Mouse (Mus musculus): ENCODE data around the gene Pde8a. TPM values are rescaled to one million over a fixed set of nuclear protein-coding genes. Genes with fewer than 3 reads are reported as not detected.

The Pde8a gene
- polyA plus RNA-seq, 1 experiment from 2014 or later = 3.3 TPM

GRCm38 (mm10) chr7:81304100-81304499, 90.7 kb downstream of the Pde8a start:
- 86% methylated on average over 5 of the region's 5 CpGs for WGBS
- no peak overlapping the region for H3K4me3 ChIP-seq
- no peaks in the 10 kb centered on the region for H3K9me3 ChIP-seq (replicated peaks)
- peaks cover 9% of the 10 kb centered on the region for H3K4me1 ChIP-seq
- no peaks in the 10 kb centered on the region for H3K36me3 ChIP-seq
- H3K27me3 ChIP-seq (ENCODE audit: low read depth, poor library complexity, severe bottlenecking) = no peaks in the 10 kb centered on the region
- no peak overlapping the region for H3K27ac ChIP-seq
- DNase-seq (ENCODE audit: low spot score) = no peak

- no peaks in the 10 kb centered on the region for H3K27me3 ChIP-seq (ENCODE audit: low read depth, poor library complexity, severe bottlenecking)
Observed at GRCm38 (mm10) chr7:81304675-81305074, 91.3 kb downstream of the Pde8a start.

GRCm38 (mm10) chr7:81307735-81308134, 94.3 kb downstream of the Pde8a start:
- no peaks in the 10 kb centered on the region; the same call in 1 of the 2 replicates for H3K9me3 ChIP-seq (replicated peaks)
- WGBS = 82% methylated on average over 8 of the region's 8 CpGs
- no peaks in the 10 kb centered on the region for H3K27me3 ChIP-seq (ENCODE audit: low read depth, poor library complexity, severe bottlenecking)
- DNase-seq (ENCODE audit: low spot score) = no peak
- no peaks in the 10 kb centered on the region for H3K36me3 ChIP-seq
- no peak overlapping the region for H3K4me3 ChIP-seq
- H3K27ac ChIP-seq = no peak overlapping the region
- H3K4me1 ChIP-seq = no peaks in the 10 kb centered on the region

More at GRCm38 (mm10) chr7:81304675-81305074, 91.3 kb downstream of the Pde8a start:
- peaks cover 9% of the 10 kb centered on the region for H3K4me1 ChIP-seq
- DNase-seq (ENCODE audit: low spot score) = no peak
- H3K9me3 ChIP-seq (replicated peaks) = no peaks in the 10 kb centered on the region
- H3K27ac ChIP-seq = no peak overlapping the region
- WGBS = 93% methylated on average over 5 of the region's 5 CpGs
- no peak overlapping the region for H3K4me3 ChIP-seq
- H3K36me3 ChIP-seq = no peaks in the 10 kb centered on the region

- H3K4me1 ChIP-seq = peaks cover 7% of the 10 kb centered on the region; the same call in 1 of the 2 replicates
- no peak overlapping the region for H3K27ac ChIP-seq
- WGBS = 90% methylated on average over 6 of the region's 6 CpGs
- H3K27me3 ChIP-seq (ENCODE audit: low read depth, poor library complexity, severe bottlenecking) = no peaks in the 10 kb centered on the region
- H3K9me3 ChIP-seq (replicated peaks) = no peaks in the 10 kb centered on the region; the same call in 1 of the 2 replicates
- H3K36me3 ChIP-seq = no peaks in the 10 kb centered on the region
- no peak overlapping the region for H3K4me3 ChIP-seq
- DNase-seq (ENCODE audit: low spot score) = no peak
Observed at GRCm38 (mm10) chr7:81309247-81309646, 95.9 kb downstream of the Pde8a start.

GRCm38 (mm10) chr7:81311130-81311529, 97.7 kb downstream of the Pde8a start:
- DNase-seq (ENCODE audit: low spot score) = no peak
- peaks cover 9% of the 10 kb centered on the region; the same call in 1 of the 2 replicates for H3K4me1 ChIP-seq
- no peak overlapping the region for H3K27ac ChIP-seq
- H3K36me3 ChIP-seq = no peaks in the 10 kb centered on the region
- WGBS = 96% methylated on average over 1 of the region's 1 CpGs
- H3K27me3 ChIP-seq (ENCODE audit: low read depth, poor library complexity, severe bottlenecking) = no peaks in the 10 kb centered on the region
- no peaks in the 10 kb centered on the region; the same call in 1 of the 2 replicates for H3K9me3 ChIP-seq (replicated peaks)
- no peak overlapping the region for H3K4me3 ChIP-seq

GRCm38 (mm10) chr7:81311581-81311980, 98.2 kb downstream of the Pde8a start:
- no peak overlapping the region for H3K4me3 ChIP-seq
- no peak overlapping the region for H3K27ac ChIP-seq
- H3K4me1 ChIP-seq = peaks cover 9% of the 10 kb centered on the region; the same call in 1 of the 2 replicates
- no peaks in the 10 kb centered on the region; the same call in 1 of the 2 replicates for H3K9me3 ChIP-seq (replicated peaks)
- no peak for DNase-seq (ENCODE audit: low spot score)
- H3K36me3 ChIP-seq = no peaks in the 10 kb centered on the region
- no peaks in the 10 kb centered on the region for H3K27me3 ChIP-seq (ENCODE audit: low read depth, poor library complexity, severe bottlenecking)

- 76% methylated on average over 8 of the region's 8 CpGs for WGBS
- no peak for DNase-seq (ENCODE audit: low spot score)
- Histone ChIP-seq H3K27ac (no peak overlapping the region), H3K4me1 (peaks cover 16% of the 10 kb centered on the region; the same call in 1 of the 2 replicates), H3K27me3 (ENCODE audit: low read depth, poor library complexity, severe bottlenecking) (no peaks in the 10 kb centered on the region), H3K9me3 (replicated peaks) (no peaks in the 10 kb centered on the region; the same call in 1 of the 2 replicates), H3K4me3 (no peak overlapping the region), H3K36me3 (no peaks in the 10 kb centered on the region)
Observed at GRCm38 (mm10) chr7:81315583-81315982, 102.2 kb downstream of the Pde8a start.

GRCm38 (mm10) chr7:81319749-81320148, 106.4 kb downstream of the Pde8a start:
- no peak overlapping the region for H3K27ac ChIP-seq
- H3K4me3 ChIP-seq = no peak overlapping the region
- H3K36me3 ChIP-seq = no peaks in the 10 kb centered on the region
- no peaks in the 10 kb centered on the region for H3K9me3 ChIP-seq (replicated peaks)
- no peaks in the 10 kb centered on the region for H3K27me3 ChIP-seq (ENCODE audit: low read depth, poor library complexity, severe bottlenecking)
- 81% methylated on average over 6 of the region's 6 CpGs for WGBS
- DNase-seq (ENCODE audit: low spot score) = no peak
- peaks cover 21% of the 10 kb centered on the region for H3K4me1 ChIP-seq

- H3K27ac ChIP-seq = no peak overlapping the region
- H3K27me3 ChIP-seq (ENCODE audit: low read depth, poor library complexity, severe bottlenecking) = no peaks in the 10 kb centered on the region
- H3K4me1 ChIP-seq = peaks cover 21% of the 10 kb centered on the region
- no peaks in the 10 kb centered on the region for H3K9me3 ChIP-seq (replicated peaks)
- peaks cover 2% of the 10 kb centered on the region; the same call in 1 of the 2 replicates for H3K36me3 ChIP-seq
- WGBS = 89% methylated on average over 5 of the region's 5 CpGs
- no peak for DNase-seq (ENCODE audit: low spot score)
- no peak overlapping the region for H3K4me3 ChIP-seq
Observed at GRCm38 (mm10) chr7:81321776-81322175, 108.4 kb downstream of the Pde8a start.

GRCm38 (mm10) chr7:81326043-81326442, 112.6 kb downstream of the Pde8a start:
- no peaks in the 10 kb centered on the region for H3K27me3 ChIP-seq (ENCODE audit: low read depth, poor library complexity, severe bottlenecking)
- no peak overlapping the region for H3K27ac ChIP-seq
- no peak for DNase-seq (ENCODE audit: low spot score)
- H3K4me3 ChIP-seq = no peak overlapping the region
- peaks cover 29% of the 10 kb centered on the region for H3K36me3 ChIP-seq
- 90% methylated on average over 12 of the region's 12 CpGs for WGBS
- peaks cover 13% of the 10 kb centered on the region for H3K4me1 ChIP-seq
- no peaks in the 10 kb centered on the region for H3K9me3 ChIP-seq (replicated peaks)

- WGBS = 74% methylated on average over 6 of the region's 6 CpGs
- Histone ChIP-seq H3K36me3 (peaks cover 30% of the 10 kb centered on the region), H3K9me3 (replicated peaks) (no peaks in the 10 kb centered on the region), H3K4me3 (no peak overlapping the region), H3K4me1 (0 out of 2 replicates have a peak, but pooled peaks cover 9% of the 10 kb centered on the region), H3K27me3 (ENCODE audit: low read depth, poor library complexity, severe bottlenecking) (no peaks in the 10 kb centered on the region), H3K27ac (no peak overlapping the region)
- DNase-seq (ENCODE audit: low spot score) = no peak
Observed at GRCm38 (mm10) chr7:81326859-81327258, 113.5 kb downstream of the Pde8a start.

- no peaks in the 10 kb centered on the region for H3K27me3 ChIP-seq (ENCODE audit: low read depth, poor library complexity, severe bottlenecking)
- no peak for DNase-seq (ENCODE audit: low spot score)
- H3K4me1 ChIP-seq = 0 out of 2 replicates have a peak, but pooled peaks cover 9% of the 10 kb centered on the region
- H3K9me3 ChIP-seq (replicated peaks) = no peaks in the 10 kb centered on the region
- no peak overlapping the region for H3K4me3 ChIP-seq
- H3K27ac ChIP-seq = no peak overlapping the region
- peaks cover 36% of the 10 kb centered on the region for H3K36me3 ChIP-seq
- 92% methylated on average over 10 of the region's 10 CpGs for WGBS
Observed at GRCm38 (mm10) chr7:81327661-81328060, 114.3 kb downstream of the Pde8a start.

GRCm38 (mm10) chr7:81330767-81331166, 117.4 kb downstream of the Pde8a start:
- Histone ChIP-seq H3K36me3 (peaks cover 53% of the 10 kb centered on the region), H3K4me1 (0 out of 2 replicates have a peak, but pooled peaks cover 3% of the 10 kb centered on the region), H3K27ac (no peak overlapping the region), H3K27me3 (ENCODE audit: low read depth, poor library complexity, severe bottlenecking) (no peaks in the 10 kb centered on the region), H3K4me3 (no peak overlapping the region), H3K9me3 (replicated peaks) (no peaks in the 10 kb centered on the region)
- 38% methylated on average over 3 of the region's 3 CpGs for WGBS
- DNase-seq (ENCODE audit: low spot score) = no peak

- H3K36me3 ChIP-seq = peaks cover 63% of the 10 kb centered on the region
- 89% methylated on average over 7 of the region's 7 CpGs for WGBS
- H3K27ac ChIP-seq = no peak overlapping the region
- 0 out of 2 replicates have a peak, but pooled peaks cover 3% of the 10 kb centered on the region for H3K4me1 ChIP-seq
- no peak for DNase-seq (ENCODE audit: low spot score)
- no peak overlapping the region for H3K4me3 ChIP-seq
- H3K27me3 ChIP-seq (ENCODE audit: low read depth, poor library complexity, severe bottlenecking) = no peaks in the 10 kb centered on the region
- no peaks in the 10 kb centered on the region for H3K9me3 ChIP-seq (replicated peaks)
Observed at GRCm38 (mm10) chr7:81331851-81332250, 118.5 kb downstream of the Pde8a start.

Measured in limb, embryonic 10.5 days (tissue).